Mouse (Mus musculus) heart, postnatal 0 days (tissue): ENCODE results near the gene Bicd2.

ENCODE experiments used
- CTCF ChIP-seq: IDR thresholded peaks from 2 replicates; pipeline ENCODE4 v1.5.1; 2016; ENCODE audit warnings: antibody characterized with exemption, control low read depth, low read depth
- EP300 ChIP-seq: IDR thresholded peaks from 2 replicates; pipeline ENCODE4 v1.6.1; 2016; ENCODE audit warnings: antibody characterized with exemption, low read depth

DNA sequence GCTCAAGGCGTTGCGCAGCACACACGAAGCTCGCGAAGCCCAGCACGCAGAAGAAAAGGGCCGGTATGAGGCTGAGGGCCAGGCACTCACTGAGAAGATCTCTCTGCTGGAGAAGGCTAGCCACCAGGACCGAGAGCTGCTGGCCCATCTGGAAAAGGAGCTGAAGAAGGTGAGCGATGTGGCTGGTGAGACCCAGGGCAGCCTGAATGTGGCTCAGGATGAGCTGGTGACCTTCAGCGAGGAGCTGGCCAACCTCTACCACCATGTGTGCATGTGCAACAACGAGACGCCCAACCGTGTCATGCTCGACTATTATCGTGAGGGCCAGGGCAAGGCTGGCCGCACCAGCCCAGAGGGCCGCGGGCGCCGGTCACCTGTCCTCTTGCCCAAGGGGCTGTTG, 37.9 kb downstream of the Bicd2 start:
- TF ChIP-seq CTCF (no peak), EP300 (no peak)
